Mouse (Mus musculus) forebrain, postnatal 0 days (tissue): ENCODE measurements around the gene Sncg. TPM values are rescaled to one million over a fixed set of nuclear protein-coding genes. Genes with fewer than 3 reads are reported as not detected.

Experiments used
- ATAC-seq: fragments of 200-750 bp; cut with Nextera tagmentation; 2 replicates; pipeline ENCODE4 v1.8.0; 2017; ENCODE audit warnings: mild to moderate bottlenecking, moderate library complexity
- DNase-seq: peaks from one replicate; pipeline ENCODE4 v3.0.0-alpha.2; 2015
- H3K27ac ChIP-seq: fragments of 300-500 bp; sonication (generic); 2 replicates; pipeline ENCODE4 v1.5.1; 2014; ENCODE audit warnings: low read depth, mild to moderate bottlenecking, antibody characterized with exemption, low read length, moderate library complexity, mixed read lengths
- H3K27me3 ChIP-seq: fragments of 300-500 bp; sonication (generic); 2 replicates; pipeline ENCODE4 v1.6.1; 2014; ENCODE audit warnings: mild to moderate bottlenecking, low read length, mixed read lengths; ENCODE audit not compliant: insufficient read depth
- H3K36me3 ChIP-seq: fragments of 300-500 bp; sonication (generic); 2 replicates; pipeline ENCODE4 v1.6.1; 2014; ENCODE audit warnings: mild to moderate bottlenecking, moderate library complexity; ENCODE audit not compliant: insufficient read depth
- H3K4me1 ChIP-seq: fragments of 300-500 bp; sonication (generic); 2 replicates; pipeline ENCODE4 v1.6.1; 2014; ENCODE audit warnings: antibody characterized with exemption; ENCODE audit not compliant: insufficient read depth
- H3K4me2 ChIP-seq: fragments of 300-500 bp; sonication (generic); 2 replicates; pipeline ENCODE4 v1.6.1; 2014; ENCODE audit warnings: low read depth, mild to moderate bottlenecking, moderate library complexity
- H3K4me3 ChIP-seq: fragments of 300-500 bp; sonication (generic); 2 replicates; pipeline ENCODE4 v1.5.1; 2014; ENCODE audit warnings: low read depth, low read length, mixed read lengths
- H3K9ac ChIP-seq: fragments of 300-500 bp; sonication (generic); 2 replicates; pipeline ENCODE4 v1.6.1; 2014; ENCODE audit warnings: mild to moderate bottlenecking
- H3K9me3 ChIP-seq: fragments of 300-500 bp; sonication (generic); 2 replicates; pipeline ENCODE4 v1.6.1; 2016; ENCODE audit warnings: low read length
- CTCF ChIP-seq: sonication (generic); IDR thresholded peaks from 2 replicates; pipeline ENCODE4 v1.5.1; 2016; ENCODE audit warnings: antibody characterized with exemption, control low read depth, low read depth
- WGBS: fragments of 180-500 bp; shearing (Covaris S2); extraction: QIAGEN DNeasy Blood & Tissue Kit; methylation state at CpG from one replicate; pipeline ENCODE4 v1.1.7; 2014; 5-methylcytosine and 5-hydroxymethylcytosine counted together
- polyA plus RNA-seq: library from polyadenylated mRNA; unstranded; fragments of >200 nt; fragmentation: Nextera tagmentation; extraction: Ambion mirVana; gene quantifications from 2 replicates; pipeline ENCODE4 v1.2.1, GENCODE M21; 2015
- total RNA-seq: library from RNA; depleted of rRNA; stranded (reverse); fragments of >200 nt; gene quantifications from 2 replicates; pipeline ENCODE4 v1.2.3, GENCODE M21; 2014

Gene Sncg
- total and polyA plus RNA-seq, 2 experiments from 2014 or later = 2.1 to 3.9 TPM

DNA sequence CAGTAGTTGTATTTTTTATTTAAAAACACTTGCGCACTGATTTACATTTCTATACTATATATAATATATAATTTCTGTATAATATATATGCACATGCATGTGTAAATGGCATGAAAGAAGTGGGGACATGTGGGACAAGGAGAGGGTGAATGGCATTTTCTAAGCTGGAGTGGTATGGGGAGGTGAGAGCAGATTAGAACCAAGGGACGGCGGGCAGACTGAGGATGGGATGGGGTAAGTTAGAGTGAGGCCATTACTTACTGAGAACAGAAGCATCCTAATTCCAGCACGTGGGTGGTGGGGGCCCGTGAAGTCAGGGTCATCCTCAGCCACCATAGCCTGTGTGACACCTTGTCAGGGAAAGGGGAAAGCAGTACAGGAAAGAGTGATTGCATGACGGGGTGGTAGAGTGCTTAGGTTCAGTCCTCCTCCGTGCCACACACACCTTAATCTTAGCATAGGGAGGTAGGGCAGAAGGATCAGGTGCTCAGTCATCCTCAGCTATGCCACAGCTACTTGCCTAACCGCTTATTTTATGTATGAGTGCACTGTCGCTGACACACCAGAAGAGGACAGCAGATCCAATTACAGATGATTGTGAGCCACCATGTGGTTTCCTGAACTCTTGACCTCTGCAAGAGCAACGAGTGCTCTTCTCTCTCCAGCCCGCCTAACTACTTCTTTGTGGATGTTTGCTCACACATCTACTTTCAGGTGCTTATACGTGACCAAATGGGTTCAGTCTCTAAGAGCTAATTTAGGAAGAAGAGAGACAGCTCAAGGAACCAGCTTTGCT, 28.6 kb downstream of the Sncg start:
- Histone ChIP-seq H3K36me3 (peaks cover 24% of the 10 kb centered on the region), H3K4me2 (no peak overlapping the region), H3K4me3 (no peak overlapping the region), H3K27ac (no peak overlapping the region), H3K4me1 (no peaks in the 10 kb centered on the region), H3K9me3 (no peaks in the 10 kb centered on the region), H3K27me3 (no peaks in the 10 kb centered on the region), H3K9ac (no peak overlapping the region)
- DNase-seq (peak; percentile 18), ATAC-seq (peak; percentile 55)
- peak; percentile 53; the same call in 1 of the 2 replicates for TF ChIP-seq CTCF
- 67% methylated on average over 12 of the region's 12 CpGs for WGBS

DNA sequence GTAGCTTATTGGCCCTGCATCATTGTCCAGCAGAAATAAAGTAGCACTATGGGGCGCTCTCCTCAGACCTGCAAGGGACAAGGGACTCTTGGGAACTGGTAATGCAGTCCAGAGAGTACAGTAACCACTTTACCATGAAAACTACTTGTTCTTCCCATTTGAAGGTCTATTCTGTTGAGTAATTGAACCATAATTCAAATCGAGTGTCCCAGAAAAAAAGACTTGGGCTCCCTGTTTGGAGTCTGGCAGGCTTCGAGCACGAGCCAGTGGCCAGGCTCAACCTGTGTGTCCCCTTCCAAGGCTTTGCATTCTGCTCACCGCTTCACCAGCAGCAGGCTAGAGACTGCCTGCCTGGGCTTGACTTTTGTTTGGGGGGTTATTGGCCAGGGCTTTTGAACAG, 30.2 kb downstream of the Sncg start:
- Histone ChIP-seq H3K4me2 (no peak overlapping the region), H3K4me1 (no peaks in the 10 kb centered on the region), H3K4me3 (no peak overlapping the region), H3K36me3 (peaks cover 27% of the 10 kb centered on the region), H3K9me3 (no peaks in the 10 kb centered on the region), H3K9ac (no peak overlapping the region), H3K27ac (no peak overlapping the region), H3K27me3 (no peaks in the 10 kb centered on the region)
- DNase-seq (no peak), ATAC-seq (no peak)
- 59% methylated on average over 5 of the region's 5 CpGs for WGBS
- TF ChIP-seq CTCF = no peak

DNA sequence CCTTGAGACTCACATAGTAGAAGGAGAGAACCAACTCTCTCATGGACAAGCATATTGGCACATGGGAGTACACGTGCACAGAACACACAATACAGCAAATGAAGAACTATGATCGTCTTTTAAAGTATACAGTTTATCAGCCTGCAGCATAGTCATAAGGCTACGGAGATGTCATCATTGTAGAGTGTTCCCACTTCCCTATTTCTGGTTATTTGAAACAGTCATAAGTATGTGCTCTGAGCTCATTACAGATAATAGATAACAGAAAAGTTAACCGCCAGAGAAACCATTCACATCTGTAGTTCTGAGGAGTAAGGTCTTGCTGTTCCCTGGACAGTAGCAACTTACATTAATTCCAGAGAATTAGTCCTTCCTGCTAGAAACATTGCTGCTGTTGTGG, 31.5 kb downstream of the Sncg start:
- TF ChIP-seq CTCF = no peak
- no peak for ATAC-seq
- WGBS = 94% methylated on average over 4 of the region's 4 CpGs
- Histone ChIP-seq H3K4me3 (no peak overlapping the region), H3K9ac (no peak overlapping the region), H3K4me2 (no peak overlapping the region), H3K4me1 (no peaks in the 10 kb centered on the region), H3K27me3 (no peaks in the 10 kb centered on the region), H3K36me3 (peaks cover 36% of the 10 kb centered on the region), H3K27ac (no peak overlapping the region), H3K9me3 (no peaks in the 10 kb centered on the region)
- no peak for DNase-seq

DNA sequence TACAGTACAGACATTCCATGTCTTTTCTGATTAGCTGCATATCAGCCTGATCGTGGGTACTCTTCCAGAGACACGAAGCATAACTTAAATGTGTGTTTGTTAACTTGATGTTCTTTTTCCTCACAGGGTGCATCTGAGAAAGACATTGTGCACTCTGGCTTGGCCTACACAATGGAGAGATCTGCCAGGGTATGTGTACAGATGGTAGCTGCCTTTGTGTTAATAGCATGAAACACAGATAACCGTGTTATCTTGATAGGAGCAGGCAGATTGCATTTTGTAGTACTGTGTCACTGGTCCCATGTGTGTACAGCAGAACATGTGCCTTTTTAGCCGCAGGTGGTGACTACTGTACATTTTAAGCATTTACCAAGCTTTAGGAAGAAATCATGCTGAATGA, 32.6 kb downstream of the Sncg start:
- H3K27ac ChIP-seq = no peak overlapping the region
- peaks cover 46% of the 10 kb centered on the region for H3K36me3 ChIP-seq
- ATAC-seq = no peak
- no peak overlapping the region for H3K4me3 ChIP-seq
- no peak for DNase-seq
- no peak overlapping the region for H3K9ac ChIP-seq
- H3K4me2 ChIP-seq = no peak overlapping the region
- H3K9me3 ChIP-seq = no peaks in the 10 kb centered on the region
- no peaks in the 10 kb centered on the region for H3K4me1 ChIP-seq
- whole genome bisulfite sequencing = 86% methylated on average over 4 of the region's 4 CpGs
- no peaks in the 10 kb centered on the region for H3K27me3 ChIP-seq
- no peak for TF ChIP-seq CTCF

DNA sequence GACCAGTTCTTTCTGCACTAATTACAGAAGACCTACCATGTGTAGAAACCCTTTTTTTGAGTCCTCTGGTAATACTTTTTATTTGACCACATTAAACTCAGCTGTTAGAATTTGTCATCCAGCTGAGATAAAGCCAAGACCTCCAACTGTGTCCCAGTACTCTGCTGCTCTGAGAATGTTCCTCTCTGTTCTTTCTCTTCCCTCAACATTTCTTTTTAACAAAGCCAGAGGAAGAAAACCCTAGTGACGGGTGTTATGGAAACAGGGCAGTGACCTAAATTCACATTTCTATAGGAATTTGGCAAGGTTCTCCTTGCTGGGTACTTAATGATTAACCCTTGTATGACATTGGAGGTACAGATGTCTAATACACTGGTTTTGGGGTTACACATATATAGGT, 35.1 kb downstream of the Sncg start:
- Histone ChIP-seq H3K4me1 (no peaks in the 10 kb centered on the region), H3K4me3 (no peak overlapping the region), H3K4me2 (no peak overlapping the region), H3K9me3 (no peaks in the 10 kb centered on the region), H3K9ac (no peak overlapping the region), H3K27me3 (no peaks in the 10 kb centered on the region), H3K36me3 (peaks cover 69% of the 10 kb centered on the region), H3K27ac (no peak overlapping the region)
- peak; percentile 38; the same call in 1 of the 2 replicates for ATAC-seq
- no peak for TF ChIP-seq CTCF
- WGBS = 23% methylated on average over 1 of the region's 1 CpGs
- peak; percentile 18 for DNase-seq

DNA sequence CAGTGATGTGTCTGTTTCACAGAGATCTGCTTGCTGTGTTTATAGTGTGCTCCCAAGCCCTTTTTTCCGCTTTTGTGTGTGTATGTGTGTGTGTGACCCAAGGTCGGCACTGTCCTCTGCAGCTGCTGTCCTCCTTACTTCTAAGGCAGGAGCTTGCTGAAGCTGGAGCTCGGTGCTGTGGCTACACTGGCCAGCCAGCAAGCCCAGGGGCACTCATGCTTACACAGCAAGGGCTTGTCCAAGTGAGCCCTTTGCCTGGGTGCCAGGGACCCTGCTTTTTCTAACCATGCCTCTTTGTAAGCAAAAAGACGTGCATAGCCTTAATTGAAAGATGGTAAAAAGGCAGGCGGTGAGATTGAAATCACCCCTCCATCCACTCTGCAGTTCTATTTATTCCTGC, 42.1 kb downstream of the Sncg start:
- ATAC-seq (peak; percentile 90), DNase-seq (peak; percentile 61)

DNA sequence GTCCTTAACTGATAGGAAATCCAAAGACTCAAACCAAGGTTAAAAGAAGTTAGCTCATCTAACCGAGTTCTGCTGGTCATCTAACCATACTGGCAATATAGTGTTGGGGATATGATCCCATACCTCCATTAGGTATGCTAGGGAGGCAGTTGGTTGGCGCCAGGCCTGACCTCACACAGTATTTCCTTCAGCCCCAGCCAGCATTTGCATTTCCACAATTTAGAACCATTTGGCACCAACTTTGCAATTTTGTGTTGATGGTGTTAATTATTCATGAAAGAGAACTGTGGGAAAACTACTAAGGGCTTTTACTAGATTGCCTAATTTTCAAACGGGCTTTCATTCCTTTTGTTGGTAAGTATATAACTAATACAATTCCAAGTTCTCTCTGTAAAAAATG, 42.7 kb downstream of the Sncg start:
- no peaks in the 10 kb centered on the region for H3K4me1 ChIP-seq
- no peak for TF ChIP-seq CTCF
- DNase-seq (peak; percentile 57), ATAC-seq (peak; percentile 50)
- 35% methylated on average over 3 of the region's 3 CpGs for WGBS
- H3K9me3 ChIP-seq = no peaks in the 10 kb centered on the region
- 0 out of 2 replicates have a peak overlapping the region, but pooled peaks have one; percentile 35 for H3K27ac ChIP-seq
- H3K36me3 ChIP-seq = peaks cover 62% of the 10 kb centered on the region
- no peak overlapping the region for H3K9ac ChIP-seq
- H3K4me2 ChIP-seq = no peak overlapping the region
- no peak overlapping the region for H3K4me3 ChIP-seq
- H3K27me3 ChIP-seq = no peaks in the 10 kb centered on the region

More for the DNA sequence above, 42.1 kb downstream of the Sncg start:
- Histone ChIP-seq H3K27me3 (no peaks in the 10 kb centered on the region), H3K9ac (no peak overlapping the region), H3K4me3 (no peak overlapping the region), H3K9me3 (no peaks in the 10 kb centered on the region), H3K4me1 (no peaks in the 10 kb centered on the region), H3K36me3 (peaks cover 63% of the 10 kb centered on the region), H3K4me2 (no peak overlapping the region), H3K27ac (peak overlapping the region; percentile 59; the same call in 1 of the 2 replicates)
- 41% methylated on average over 5 of the region's 5 CpGs for WGBS
- no peak for TF ChIP-seq CTCF
